Mouse (Mus musculus) liver, adult (tissue): ENCODE results near the gene Cux1.

ENCODE experiments used
- GATA4 ChIP-seq: IDR thresholded peaks from 2 replicates; pipeline ENCODE4 v1.6.1; 2014; ENCODE audit warnings: mild to moderate bottlenecking, low read length; ENCODE audit not compliant: insufficient replicate concordance

Cux1 gene

GRCm38 (mm10) chr5:136382261-136383005 is 184.9 kb downstream of the Cux1 start:
- TF ChIP-seq GATA4: no peak

DNA sequence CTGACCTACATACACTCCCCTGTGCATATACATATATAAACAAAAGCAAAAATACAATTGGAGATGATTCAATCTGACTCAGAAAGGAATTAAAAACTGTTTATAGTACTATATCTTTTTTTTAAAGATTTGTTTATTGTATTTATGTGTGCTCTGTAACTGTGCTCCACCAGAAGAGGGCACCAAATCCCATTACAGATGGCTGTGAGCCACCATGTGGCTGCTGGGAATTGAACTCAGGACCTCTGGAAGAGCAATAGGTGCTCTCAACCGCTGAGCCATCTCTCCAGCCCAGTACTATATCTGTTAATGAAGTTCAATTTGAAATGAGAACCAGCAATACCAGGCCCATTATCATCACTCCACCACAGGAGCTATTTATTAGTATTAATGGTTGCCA is 187.9 kb downstream of the Cux1 start:
- no peak for TF ChIP-seq GATA4

GRCm38 (mm10) chr5:136377101-136377500 is 190.2 kb downstream of the Cux1 start:
- TF ChIP-seq GATA4: no peak

- no peak for TF ChIP-seq GATA4
Measured at GRCm38 (mm10) chr5:136375350-136375749, 191.9 kb downstream of the Cux1 start.

DNA sequence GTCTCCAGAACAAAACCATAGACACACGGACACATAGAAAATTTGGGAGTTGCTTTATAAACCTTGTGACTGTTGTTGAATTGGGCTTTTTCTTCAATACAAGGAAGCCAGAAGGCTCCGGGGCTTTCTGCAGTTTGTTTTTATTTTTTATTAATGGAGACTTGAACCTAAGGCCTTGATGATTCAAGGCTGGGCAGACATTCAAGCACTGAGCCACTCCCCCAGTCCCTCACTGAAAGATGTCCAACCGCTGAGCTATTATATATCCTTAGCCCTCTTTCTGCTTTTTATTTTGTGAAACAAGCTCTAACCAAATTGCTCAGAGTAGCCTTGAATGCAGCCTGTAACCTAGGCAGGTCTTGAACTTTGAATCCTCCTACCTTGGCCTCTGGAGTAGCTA is 195.0 kb downstream of the Cux1 start:
- no peak for TF ChIP-seq GATA4

DNA sequence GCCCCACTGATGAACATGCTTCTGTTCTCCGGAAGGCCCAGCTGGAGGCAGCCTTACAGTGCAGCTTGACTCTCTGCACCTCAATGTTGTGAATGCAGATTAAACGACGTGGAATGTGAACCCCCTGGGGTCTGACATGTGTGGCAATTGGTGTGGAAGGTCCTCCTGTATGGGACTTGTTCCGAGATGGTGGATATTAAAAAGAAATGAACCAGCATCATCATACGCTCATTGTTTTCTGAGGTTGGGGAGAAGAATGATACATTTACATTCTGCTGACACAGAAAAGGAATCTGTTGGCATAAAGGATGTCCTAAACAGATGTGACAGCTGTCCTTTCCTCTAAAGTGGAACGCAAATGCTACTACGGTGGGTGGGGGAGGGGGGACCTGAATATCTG is 203.9 kb downstream of the Cux1 start:
- TF ChIP-seq GATA4: no peak

- TF ChIP-seq GATA4: no peak
Measured at GRCm38 (mm10) chr5:136362473-136363230, 204.6 kb downstream of the Cux1 start.

- TF ChIP-seq GATA4: no peak
Measured at GRCm38 (mm10) chr5:136362021-136362420, 205.3 kb downstream of the Cux1 start.

- no peak for TF ChIP-seq GATA4
Measured at GRCm38 (mm10) chr5:136357227-136357626, 210.1 kb downstream of the Cux1 start.

- TF ChIP-seq GATA4: no peak
Measured at GRCm38 (mm10) chr5:136355583-136356126, 211.6 kb downstream of the Cux1 start.

GRCm38 (mm10) chr5:136354729-136355128 is 212.6 kb downstream of the Cux1 start:
- no peak for TF ChIP-seq GATA4

DNA sequence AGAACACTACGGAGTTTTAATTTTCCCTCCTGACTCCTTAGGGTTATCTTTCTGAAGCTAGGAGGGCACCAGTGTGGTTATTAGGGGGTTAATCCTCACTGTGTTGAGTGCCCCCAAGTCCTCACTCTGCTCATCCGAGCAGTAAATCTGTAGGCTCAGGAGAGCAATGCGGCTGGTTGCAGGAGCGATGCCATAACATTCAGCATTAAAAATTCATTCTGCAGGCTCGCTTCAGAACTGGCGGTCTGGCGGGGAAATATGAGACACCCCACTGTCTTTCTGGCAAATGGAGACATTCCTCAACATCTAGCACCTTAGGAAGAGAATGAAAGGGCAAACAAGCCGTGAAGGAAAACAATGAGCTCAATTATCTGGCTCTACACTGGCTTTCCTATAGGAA is 214.2 kb downstream of the Cux1 start:
- no peak for TF ChIP-seq GATA4

DNA sequence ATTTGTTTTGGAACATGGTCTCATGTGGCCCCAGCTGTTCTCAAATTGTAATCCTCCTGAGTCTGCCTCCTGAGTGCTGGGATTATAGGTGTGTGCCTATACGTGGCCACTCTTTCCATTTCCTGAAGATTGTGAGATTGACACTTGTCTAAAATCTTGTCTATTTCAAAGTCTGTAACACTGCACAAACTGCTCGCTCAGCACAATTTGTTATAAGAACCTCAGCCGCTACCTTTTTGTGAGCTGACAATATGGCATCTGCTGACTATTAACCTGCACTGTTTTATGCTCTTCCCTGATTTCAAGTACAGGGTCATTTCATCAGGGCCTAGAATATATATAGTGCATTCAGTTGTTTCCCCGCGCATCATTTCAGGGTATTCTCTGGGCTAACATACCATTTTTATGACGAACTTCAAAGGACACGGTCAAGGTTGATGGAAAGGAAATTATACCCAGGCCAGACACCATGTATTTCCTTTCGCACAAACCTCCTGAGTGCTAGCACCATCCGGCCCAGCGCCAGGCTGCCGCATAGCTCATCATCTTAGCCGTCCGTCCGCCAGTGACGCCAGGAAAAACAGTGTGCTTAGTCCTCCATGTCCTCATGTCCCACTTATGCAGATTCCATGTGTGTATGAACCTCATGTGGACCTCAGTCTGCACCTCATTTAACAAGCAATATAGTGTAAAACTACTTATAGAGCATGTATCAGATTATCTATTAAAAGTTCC is 224.0 kb downstream of the Cux1 start:
- TF ChIP-seq GATA4: no peak

DNA sequence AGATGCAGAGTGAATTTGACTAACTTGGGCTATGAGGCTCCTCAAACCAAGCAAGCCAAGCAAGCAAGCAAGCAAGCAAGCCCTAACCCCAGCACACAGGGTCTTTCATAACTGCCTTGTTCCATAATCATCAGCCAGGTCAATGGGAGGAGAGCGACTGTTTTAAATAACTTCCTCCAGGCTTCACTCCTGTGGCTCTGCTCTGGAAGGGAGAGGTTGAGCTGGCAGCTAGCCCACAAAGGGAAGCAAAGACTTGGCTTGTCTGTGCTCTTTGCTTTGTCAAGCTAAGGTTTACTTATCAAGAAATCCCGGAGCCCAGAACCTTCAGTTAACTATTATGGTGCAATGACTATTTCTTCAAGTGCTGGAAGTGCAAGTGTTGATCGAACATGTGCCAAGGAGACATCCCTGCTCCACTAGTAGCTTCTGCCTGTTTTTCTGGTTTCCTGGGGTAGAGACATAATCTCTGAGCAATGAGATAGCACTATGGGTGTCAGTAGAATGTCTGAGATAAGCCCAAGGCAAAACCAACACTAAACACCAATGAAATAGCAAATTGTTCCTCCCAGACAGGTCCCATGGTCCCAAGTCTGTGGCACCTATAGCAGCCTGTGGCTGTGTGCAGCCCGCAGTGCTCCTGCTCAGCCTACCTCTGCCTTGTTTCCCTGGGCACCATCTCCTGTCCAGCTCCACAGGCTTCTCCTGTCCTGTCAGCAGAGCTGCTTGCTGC is 230.3 kb downstream of the Cux1 start:
- TF ChIP-seq GATA4: no peak

GRCm38 (mm10) chr5:136335681-136336080 is 231.6 kb downstream of the Cux1 start:
- TF ChIP-seq GATA4: no peak
